Mouse (Mus musculus) thymus, postnatal 4 days (tissue): ENCODE measurements around the gene Chrna1.

Experiments used
- DNase-seq: peaks from one replicate; pipeline ENCODE4 v3.0.0; 2021

Chrna1 gene

DNA sequence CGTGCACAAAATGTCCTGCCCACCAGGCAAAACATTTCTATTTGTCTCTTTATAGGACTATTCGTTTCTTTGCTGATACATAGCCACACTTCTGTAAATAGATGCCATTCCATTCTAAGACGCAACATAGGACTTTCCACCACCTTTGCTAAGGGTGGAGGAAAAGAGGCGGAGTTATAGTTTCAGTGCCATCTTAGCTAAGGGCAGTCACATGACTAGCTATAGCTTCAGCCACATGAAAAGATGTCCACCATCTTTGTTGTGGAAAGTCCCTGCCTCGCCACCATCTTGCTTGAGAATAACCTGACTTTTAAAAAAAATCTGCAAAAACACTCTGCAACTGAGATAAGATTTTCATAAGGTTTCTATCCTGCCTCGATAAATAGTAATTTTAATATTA is 66.0 kb downstream of the Chrna1 start:
- DNase-seq = no peak
